Mouse (Mus musculus) cerebellum, postnatal 25 days (tissue): ENCODE results near the gene Zfp296.
A peak's percentile ranks its signal among the peaks of the same experiment; 100 is the strongest.

Experiments
- DNase-seq, 2 experiments: peaks; one replicate each; pipeline ENCODE4 v3.0.0; 2021; ENCODE audit warnings: mixed read lengths in 2 of 2

The Zfp296 gene

DNA sequence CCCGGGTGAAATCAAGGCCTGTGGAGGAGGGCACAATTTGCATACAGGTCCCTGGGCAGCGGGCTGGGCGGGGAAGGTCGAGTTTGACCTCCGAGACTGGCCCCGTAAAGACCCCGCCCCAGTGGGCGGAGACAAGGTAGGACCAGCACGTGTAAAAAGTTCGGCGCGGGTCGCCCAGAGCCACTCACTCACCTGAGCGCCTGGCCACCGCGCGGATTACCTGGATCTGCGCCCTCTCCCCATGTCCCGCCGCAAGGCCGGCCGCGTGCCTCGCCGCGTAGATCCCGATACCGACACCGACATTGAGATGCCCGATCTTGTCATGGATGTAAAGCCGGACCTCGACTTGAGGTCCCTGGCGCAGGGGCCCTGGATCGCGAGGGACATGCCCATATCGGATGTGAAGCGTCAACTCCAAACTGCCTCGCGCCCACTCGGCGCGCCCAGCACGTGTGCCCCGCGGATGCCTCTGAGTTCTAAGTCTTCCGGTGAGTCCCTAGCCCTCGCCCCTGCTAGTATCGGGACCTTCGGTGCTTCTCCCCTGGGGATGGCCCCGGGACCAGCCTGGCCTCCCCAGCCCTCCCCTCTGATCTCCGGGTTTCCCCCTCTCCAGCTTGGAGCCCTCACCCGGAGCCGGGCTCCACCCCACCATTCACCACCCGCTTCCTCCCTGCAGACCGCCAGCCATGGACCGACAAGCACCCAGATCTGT, at the start of gene Zfp296, which contains the start of gene Gemin7:
Gene Zfp296, plus strand, starts transcription at position 147 of the 712 bp plus-strand sequence.
Gene Gemin7, minus strand, starts transcription at position 455 of the 712 bp plus-strand sequence.
- DNase-seq = peak; percentile 50 to 51

- no peak for DNase-seq
Observed at GRCm38 (mm10) chr7:19531077-19531476, 46.0 kb upstream of the Zfp296 start.

DNA sequence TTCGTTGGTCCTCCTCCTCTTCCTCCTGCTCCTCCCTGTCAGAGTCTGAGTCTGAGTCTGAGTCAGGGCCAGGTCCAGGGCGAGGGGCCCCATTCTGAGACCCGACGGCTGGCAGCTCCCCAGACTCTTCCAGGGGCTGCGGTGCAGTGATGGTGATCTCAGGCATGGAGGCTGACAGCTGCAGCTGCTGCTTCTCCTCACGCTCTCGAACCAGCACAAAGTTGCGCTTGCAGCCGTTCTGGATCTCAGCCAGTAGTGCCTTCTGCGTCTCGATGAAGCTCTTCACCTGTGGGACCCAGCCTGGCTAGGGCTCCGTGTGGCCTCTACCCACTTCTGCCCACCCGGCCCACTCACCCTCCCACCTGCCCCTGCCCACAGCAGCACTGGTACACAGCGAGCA, 44.8 kb upstream of the Zfp296 start:
- DNase-seq = peak in 1 of 2 experiments; percentile 30

GRCm38 (mm10) chr7:19534676-19535075, 42.4 kb upstream of the Zfp296 start:
- no peak for DNase-seq

- peak in 1 of 2 experiments; percentile 64 for DNase-seq
Observed at GRCm38 (mm10) chr7:19540771-19541566, 36.1 kb upstream of the Zfp296 start.

GRCm38 (mm10) chr7:19541681-19542154, 35.4 kb upstream of the Zfp296 start:
- DNase-seq = no peak

DNA sequence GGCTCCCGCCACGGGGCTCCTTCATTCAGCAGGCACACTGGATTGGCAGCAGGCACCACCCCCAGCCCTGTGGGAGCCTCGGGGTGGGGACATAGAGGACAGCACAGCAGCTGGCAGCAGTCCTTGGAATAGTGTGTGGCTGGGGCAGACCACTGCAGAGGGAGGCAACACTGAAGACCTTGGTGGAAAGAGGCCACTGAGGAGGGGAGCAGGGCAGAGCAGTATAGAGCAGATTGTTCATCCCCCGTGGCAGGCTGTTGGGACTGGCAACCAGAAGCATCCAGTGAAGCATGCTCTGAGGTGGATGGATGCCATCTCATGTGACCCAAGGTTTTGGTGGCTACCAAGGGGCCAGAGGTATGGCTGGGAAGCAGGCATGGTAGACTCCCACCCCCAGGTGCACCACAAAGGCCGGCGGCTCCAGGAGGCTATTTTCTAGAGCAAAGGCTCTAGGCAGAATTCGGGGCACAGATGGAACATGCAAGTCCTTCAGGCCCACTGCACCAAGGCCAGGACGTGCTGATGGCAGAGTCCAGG, 34.9 kb upstream of the Zfp296 start:
- DNase-seq = peak; percentile 72

GRCm38 (mm10) chr7:19543584-19543983, 33.5 kb upstream of the Zfp296 start:
- no peak for DNase-seq

DNA sequence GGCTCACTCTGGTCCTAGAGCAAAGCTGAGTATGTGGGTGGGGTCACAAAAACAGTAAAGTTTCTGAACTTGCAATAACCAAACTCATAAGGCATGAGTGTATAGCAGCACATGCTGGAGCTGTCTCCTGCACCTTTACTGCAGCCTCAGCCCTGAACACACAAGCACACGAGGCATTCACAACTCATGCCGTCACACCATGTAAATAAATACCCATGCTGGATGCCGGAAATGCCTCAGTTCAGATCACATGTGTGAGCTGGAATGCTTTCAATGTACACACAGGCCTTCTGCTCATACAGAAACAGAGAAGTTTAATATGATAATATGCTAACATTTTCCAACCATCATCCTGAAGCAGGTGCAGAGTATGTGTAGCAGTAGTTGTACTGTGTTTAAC, 31.1 kb upstream of the Zfp296 start:
- no peak for DNase-seq

GRCm38 (mm10) chr7:19547344-19547969, 29.6 kb upstream of the Zfp296 start:
- no peak for DNase-seq

- DNase-seq = no peak
Observed at GRCm38 (mm10) chr7:19549394-19549793, 27.7 kb upstream of the Zfp296 start.

GRCm38 (mm10) chr7:19551634-19552033, 25.5 kb upstream of the Zfp296 start:
- DNase-seq = no peak

DNA sequence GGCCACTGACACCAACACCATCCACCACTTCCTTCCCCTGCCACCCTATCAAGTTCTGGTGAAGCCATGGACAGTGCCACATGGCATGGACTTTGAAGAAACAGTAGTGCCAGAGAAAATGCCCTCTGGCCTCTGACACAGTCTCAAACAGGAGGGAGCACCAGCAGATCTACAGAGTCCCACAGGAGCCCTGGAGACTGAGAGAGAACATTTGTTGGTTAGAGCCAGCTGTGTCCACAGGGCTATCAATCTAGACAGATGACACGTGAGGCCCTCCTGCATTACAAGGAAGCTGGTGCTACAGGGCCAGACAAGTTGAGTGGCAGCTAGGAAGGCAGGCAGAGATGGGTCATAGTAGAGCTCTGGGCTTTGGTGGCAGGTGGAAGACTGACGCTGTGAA, 24.6 kb upstream of the Zfp296 start:
- no peak for DNase-seq

GRCm38 (mm10) chr7:19554168-19554567, 22.9 kb upstream of the Zfp296 start:
- DNase-seq = no peak

- DNase-seq = peak in 1 of 2 experiments; percentile 53
Observed at GRCm38 (mm10) chr7:19557086-19557485, 20.0 kb upstream of the Zfp296 start.

GRCm38 (mm10) chr7:19557982-19558900, 18.8 kb upstream of the Zfp296 start:
- DNase-seq = no peak

DNA sequence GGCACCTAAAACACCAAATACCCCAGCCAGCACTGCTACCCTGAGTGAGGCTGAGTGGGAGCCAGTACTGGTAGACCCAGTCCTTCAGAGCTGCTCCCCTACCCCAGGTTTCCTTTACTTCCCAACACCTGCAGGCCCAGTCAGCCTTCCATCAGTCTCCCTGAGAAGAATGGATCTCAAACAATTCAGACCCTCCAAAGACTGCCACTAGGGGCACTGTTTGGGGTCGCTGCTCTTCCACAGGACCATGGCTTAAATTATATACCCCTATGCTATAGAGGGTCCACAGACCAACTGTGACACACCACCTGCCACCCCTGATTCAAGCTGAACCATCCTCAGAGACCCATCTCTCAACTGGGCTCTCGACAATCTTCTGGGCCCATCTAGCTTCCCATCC, 18.1 kb upstream of the Zfp296 start:
- no peak for DNase-seq

DNA sequence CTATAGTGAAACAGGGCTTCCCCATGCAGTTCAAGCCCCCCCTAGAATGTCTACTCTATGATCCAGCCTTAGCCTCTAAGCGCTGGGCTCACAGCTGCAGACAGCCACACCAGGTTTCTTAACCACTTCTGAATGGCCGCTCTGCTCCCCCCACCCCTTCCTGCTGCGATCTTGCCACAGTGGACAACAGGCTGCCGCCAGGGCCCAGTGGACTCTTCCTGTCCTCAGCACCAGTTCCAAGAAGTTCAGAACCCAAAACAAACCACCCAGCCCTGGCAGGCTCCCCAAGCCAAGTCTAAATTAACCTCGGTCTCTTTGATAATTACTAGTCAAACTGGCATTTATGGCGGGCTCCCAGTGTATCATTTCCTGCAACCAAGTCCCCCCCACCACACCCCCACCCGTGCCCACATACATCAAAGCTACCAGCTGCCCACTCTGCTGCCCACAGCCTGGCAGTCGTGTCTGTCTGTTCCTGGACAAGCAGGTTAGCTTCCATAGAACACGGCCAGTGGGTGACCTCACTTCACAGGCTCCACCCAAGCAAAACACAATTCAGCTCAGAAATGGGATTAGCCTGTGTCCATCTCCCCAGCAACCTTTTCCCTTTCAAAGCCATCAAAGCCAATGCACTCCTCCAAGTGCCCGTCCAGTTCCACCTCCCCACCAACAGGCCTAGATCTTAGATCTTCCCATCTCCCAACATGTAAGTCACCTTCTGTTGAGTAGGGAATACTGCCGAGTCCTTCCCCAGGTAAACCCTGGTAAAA, 16.4 kb upstream of the Zfp296 start:
- no peak for DNase-seq

DNA sequence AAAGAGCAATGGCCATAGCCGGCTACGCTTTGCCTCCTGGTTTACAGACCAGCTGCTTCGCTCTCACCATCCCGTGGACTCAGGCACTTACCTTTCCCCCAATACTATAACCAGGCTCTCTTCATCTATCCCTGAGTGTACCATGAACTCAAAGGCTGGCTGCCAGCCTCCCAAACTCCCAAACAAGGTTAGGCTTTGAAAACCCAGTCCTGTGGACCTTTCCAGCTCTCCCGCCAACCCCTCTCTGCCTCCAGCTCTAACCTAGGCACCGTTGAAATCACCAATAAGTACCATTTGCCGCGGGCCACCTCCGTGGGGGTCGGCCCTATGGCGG, 15.7 kb upstream of the Zfp296 start:
- DNase-seq = no peak

- DNase-seq = peak; percentile 95 to 97
Observed at GRCm38 (mm10) chr7:19561765-19562642, 15.1 kb upstream of the Zfp296 start.
